Mouse (Mus musculus) spleen, adult 18-20 months (tissue): ENCODE measurements around the gene Olfr461.
"Not testable (repeated sequence)": the region's sequence is repeated elsewhere in the genome, so short reads cannot be mapped to it uniquely, and the experiment has no call there.

Experiments
- DNase-seq, 2 experiments: peaks; one replicate each; pipeline ENCODE4 v3.0.0; 2022; ENCODE audit warnings: mixed read lengths in 2 of 2

Gene Olfr461

DNA sequence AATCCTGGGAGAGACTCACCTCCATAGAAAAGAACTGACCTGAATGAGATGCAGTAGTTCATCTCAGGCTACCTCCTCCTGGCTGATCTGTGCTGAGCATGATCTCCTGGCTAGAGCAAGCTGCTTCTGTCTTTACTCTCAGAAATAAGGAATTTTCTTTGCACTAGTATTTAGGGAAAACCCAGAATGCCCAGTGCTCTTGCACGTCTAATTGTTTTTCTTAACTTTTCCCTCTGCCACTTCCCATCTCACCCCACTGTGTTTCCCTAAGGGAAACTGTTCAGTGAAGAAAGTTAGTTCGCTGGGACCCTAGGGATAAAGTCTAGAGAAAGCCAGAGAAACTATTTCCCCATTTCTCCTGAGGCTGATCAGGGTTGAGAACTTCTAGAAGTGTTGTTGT lies at the start of gene Olfr461:
Gene Olfr461, minus strand, starts transcription at position 101 of the 400 bp plus-strand sequence.
- DNase-seq: no peak

DNA sequence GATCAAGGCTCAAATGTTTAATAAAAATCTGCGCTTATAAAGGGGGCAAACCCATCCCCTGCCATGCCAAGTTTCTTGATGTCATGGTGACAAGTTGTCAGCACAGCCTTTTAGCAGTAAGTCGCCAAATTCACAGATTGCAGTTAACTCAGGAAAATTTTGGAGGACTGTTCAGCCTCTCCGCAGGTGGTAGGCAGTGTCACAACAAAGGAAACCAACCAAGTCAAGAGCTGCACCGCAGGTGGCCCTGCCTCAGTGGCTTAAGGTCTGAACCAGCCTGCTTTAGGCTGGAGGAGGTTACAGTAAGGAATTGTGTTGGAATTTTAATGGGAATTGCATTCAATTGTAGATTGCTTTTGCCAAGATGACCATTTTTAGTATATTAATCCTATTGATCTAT lies 43.7 kb upstream of the Olfr461 start:
- DNase-seq: not testable (repeated sequence)

DNA sequence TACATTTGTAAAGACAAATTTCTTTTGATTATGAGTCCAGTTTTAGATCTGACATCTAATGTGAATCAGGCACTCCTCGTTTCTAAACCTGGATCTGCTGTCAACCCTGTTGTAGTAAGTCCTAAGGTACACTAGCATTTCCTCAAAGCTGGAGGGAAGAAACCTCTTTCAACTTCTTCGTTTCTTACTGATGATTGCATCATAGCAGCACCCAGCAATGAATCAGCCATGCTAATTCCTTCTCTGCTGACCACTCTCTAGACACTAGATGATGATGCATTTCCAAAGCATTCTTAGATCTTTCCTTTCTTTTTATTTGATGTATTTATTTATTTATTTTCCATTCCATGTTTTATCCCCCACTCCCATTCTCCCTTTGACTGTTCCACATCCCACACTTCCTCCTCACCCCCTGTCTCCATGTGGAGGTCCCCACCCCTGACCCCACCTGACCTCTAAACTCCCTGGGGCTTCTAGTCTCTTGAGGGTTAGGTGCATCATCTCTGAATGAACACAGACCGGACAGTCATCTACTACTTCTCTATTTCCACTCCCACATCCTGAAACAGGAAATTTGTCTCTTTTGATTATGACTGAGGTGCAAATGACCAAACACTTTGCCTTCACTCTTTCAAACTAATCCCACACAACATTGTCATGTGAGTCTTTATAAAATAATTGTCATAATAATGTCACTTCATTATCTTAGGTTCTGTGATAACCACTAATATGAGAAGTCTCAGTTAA lies 40.1 kb upstream of the Olfr461 start:
- no peak for DNase-seq

DNA sequence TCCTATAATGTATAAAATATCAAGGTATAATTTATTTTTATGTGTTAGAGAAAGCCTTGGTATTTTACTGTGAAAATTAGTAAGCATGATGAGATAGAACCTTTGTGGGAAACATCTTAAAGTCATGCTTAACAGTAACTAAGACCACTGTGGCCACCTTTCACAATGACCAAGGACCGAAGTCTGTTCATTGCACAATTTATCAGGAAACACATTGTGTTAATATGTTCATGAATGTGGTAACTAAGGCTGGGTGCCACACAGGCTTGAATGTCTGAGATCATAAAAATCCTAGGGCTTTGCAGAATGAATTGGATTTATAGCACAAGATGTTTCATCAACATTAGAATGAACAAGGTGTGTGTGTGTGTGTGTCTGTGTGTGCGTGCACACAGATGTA lies 33.5 kb upstream of the Olfr461 start:
- DNase-seq: no peak

DNA sequence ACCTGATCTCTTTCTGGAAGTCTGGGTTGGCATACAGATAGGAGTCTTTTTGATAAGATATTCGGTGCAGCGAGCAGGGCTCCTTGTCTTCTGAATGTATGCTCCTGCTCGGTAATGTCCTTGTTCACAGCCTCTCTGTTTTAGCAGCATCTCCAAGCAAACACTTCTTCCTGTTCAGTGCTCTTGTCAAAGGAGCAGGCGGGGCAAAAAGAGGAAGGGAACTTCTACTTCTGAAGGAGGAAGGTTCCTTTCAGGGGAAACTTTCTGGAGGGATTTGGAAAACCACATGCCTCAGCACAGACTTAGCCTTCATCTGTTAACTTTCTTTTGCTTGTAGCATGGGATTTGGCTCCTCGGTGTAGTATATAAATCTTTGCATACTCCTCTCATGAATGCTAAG lies 30.8 kb upstream of the Olfr461 start, which contains the start of gene Clec5a:
Gene Clec5a, minus strand, starts transcription at position 177 of the 400 bp plus-strand sequence.
- no peak for DNase-seq

DNA sequence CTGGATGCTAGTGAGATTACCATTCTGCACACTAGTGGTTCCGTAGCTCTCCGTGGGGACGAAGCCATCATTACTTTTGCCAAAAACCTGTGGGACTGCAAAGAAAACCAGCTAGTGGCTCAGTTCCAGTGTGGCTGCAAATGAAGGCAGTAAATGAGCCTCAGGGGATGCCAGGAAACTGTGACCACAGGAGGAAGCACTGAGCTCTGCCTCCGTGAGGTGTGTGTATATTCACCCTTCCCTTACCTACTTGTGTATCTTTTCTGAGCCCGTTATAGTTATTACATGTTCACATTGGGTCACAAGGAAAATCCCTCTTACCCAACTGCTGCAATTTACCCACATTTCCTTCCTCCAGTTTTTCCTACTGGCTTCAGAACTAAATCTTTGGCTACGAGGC lies 29.5 kb upstream of the Olfr461 start:
- DNase-seq: no peak

DNA sequence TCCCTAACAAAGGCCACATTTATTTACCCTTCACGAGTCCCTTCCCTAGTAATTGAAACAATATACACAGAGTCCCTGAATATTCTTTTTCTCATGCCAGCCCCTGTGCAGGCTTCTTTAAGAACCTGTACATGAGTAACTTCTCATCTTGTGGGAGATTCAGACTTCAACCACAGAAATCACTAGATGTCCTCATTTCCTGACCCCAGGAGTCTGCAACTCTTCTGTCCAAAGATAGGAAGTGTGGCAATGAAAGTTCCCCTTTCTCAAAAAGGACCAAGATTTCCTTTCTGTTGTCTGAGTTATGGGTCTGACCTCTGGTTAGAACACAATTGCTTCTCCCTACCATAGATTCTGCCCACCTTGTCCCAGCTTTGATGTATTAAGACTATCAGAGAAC lies 21.5 kb upstream of the Olfr461 start:
- DNase-seq: no peak

DNA sequence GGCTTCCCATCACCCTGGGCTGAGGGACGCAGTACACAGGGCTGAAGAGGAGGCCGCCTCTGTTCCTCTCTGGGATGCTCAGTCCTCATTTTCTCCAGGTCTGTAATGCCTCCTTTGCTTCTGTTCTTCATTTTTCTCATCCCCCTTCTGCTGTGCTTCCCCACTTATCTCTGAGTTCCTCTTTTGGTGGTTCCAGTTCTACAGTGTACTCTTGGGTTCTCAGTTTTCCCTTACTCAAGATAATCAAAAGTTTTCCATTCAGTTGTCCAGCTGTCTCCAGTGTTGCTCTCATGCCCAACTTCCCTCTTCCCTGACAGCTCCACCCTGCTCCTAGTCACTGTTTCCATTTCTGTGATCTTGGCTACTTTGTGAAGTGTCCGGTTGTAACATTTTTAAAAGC lies 18.8 kb upstream of the Olfr461 start:
- DNase-seq: no peak

DNA sequence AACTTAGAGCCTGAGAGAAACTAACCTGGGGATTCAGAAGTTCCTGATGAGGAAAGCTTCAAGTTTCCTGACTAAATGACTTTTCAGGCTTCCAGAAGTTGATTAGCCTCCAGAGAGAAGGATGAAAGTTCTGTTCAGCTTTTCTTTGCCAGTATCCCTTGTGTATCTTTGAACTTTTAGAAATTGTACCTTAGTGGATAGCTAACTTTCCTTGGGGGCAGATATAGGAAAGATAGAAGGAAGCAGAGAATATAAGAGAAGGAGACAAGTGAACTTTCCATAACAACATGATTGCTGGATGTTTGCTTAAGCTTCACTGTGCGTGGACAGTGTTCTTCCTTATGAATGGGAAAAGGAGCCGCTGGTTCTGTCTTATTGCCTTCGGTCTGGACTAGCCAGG lies 14.3 kb upstream of the Olfr461 start, which contains the start of gene Olfr460:
Gene Olfr460, plus strand, starts transcription at position 301 of the 400 bp plus-strand sequence.
- DNase-seq: no peak

DNA sequence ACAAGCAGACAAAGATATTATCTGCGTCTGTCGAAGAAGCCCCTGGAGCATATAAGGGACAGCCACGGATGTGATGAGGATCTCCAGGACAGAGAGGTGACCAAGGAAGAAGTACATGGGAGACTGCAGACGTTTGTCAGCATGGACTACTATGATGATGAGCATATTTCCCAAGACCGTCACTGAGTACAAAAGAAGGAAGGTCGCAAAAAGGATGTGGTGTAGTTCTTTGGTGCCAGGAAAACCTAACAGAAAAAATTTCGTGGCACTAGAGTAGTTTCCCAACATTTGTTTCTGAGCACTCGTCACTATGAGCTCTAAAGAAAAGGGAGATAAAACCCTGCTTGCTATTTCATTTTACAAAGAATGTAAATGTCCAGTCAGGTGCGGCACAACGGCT lies 10.2 kb downstream of the Olfr461 start:
- DNase-seq: no peak

DNA sequence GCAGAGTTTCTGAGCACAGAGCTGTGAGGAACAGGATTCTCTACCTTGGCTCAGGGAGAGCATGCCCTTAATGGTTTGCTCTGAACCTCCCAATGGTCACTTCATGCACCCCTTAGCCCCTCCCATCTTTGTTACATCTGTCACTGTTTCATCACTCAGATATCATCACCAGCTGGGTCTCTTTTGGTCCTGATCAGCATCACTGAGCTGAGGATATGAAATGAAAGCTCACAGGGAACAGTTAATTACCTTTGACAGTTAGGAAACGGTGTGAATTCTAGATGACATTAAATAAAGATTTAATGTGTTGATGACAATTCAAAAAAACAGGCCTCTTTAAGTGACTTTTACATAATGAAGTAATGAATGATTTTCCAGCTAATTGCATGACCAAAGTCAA lies 35.4 kb downstream of the Olfr461 start, which contains the start of gene Prss37:
Gene Prss37, minus strand, starts transcription at position 101 of the 400 bp plus-strand sequence.
- DNase-seq: no peak

DNA sequence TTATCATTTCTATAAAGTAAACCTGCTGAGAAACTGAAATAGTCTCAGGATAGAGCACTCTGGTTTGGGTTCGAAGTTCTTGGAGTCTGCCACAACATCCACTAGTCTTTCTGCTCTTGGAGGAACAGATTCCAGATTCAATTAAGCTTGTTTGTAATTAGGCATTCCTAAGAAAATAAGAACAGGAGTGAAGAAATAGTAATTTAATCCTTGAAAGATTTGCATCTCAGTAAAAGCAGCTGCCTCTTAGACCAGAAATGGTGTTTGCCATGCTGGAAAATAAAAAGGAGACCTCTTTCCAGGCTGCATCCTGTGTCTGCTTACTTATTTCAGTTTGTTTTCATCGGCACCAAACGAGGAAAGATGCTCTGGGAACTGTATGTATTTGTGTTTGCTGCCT lies 61.6 kb downstream of the Olfr461 start, which contains the start of gene Tas2r108:
Gene Tas2r108, plus strand, starts transcription at position 301 of the 400 bp plus-strand sequence.
- DNase-seq: no peak
